Comparison of ENCODE assay signal across 9 mouse cellular contexts in genomic region chr2:59772261-59772683, GRCm38 (mm10).
A peak's percentile ranks its signal among the peaks of the same experiment; 100 is the strongest.
DNase-seq lines count a peak whose midpoint lies in the region; TF ChIP-seq lines count a peak whose summit lies in the region.
"Had no signal": no experiment of that assay in that cellular context is flagged by ENCODE, and none has a peak within 500 bp of the region (broad histone marks: within the 10 kb centered on the region; RNA-seq: fewer than 3 reads in every experiment).

No protein-coding gene starts in this region.

- TF ChIP-seq CTCF in cerebellum, adult 2 months (IDR thresholded peaks at IDR 0.05; ENCODE audit: borderline replicate concordance, insufficient read depth, low read depth, low read length): no peak

- TF ChIP-seq POLR2A in cerebellum, adult 2 months (IDR thresholded peaks at IDR 0.05; ENCODE audit: borderline replicate concordance, insufficient read depth, low read length): no peak

- H3K4me3 ChIP-seq in heart, embryonic 10.5 days: 0 out of 2 replicates have a peak overlapping the region, but pooled peaks have one; percentile 8
- no peak overlapping the region for H3K4me3 ChIP-seq in hindbrain, embryonic 10.5 days
- no peak overlapping the region for H3K4me3 ChIP-seq in midbrain, embryonic 10.5 days
- H3K4me3 ChIP-seq in cerebellum, adult 2 months (replicated peaks; ENCODE audit: insufficient read depth, low read depth, low read length): no peak overlapping the region

- H3K27ac ChIP-seq in heart, embryonic 10.5 days: peak overlapping the region; percentile 82
- H3K27ac ChIP-seq in hindbrain, embryonic 10.5 days: peak overlapping the region; percentile 73
- peak overlapping the region; percentile 7; the same call in 1 of the 2 replicates for H3K27ac ChIP-seq in midbrain, embryonic 10.5 days (replicated peaks)
- no peak overlapping the region for H3K27ac ChIP-seq in cerebellum, adult 2 months (ENCODE audit: insufficient read depth, low read length)

- peaks cover 59% of the 10 kb centered on the region for H3K4me1 ChIP-seq in heart, embryonic 10.5 days
- H3K4me1 ChIP-seq in hindbrain, embryonic 10.5 days (replicated peaks): peaks cover 36% of the 10 kb centered on the region
- peaks cover 41% of the 10 kb centered on the region for H3K4me1 ChIP-seq in midbrain, embryonic 10.5 days
- no peaks in the 10 kb centered on the region for H3K4me1 ChIP-seq in cerebellum, adult 2 months (ENCODE audit: control insufficient read depth, insufficient read depth, low read length)

- H3K36me3 ChIP-seq in heart, embryonic 10.5 days: peaks cover 28% of the 10 kb centered on the region
- no peaks in the 10 kb centered on the region for H3K36me3 ChIP-seq in hindbrain, embryonic 10.5 days
- H3K36me3 ChIP-seq in midbrain, embryonic 10.5 days: no peaks in the 10 kb centered on the region

- 44% methylated on average over 12 of the region's 12 CpGs for WGBS in heart, embryonic 10.5 days
- WGBS in hindbrain, embryonic 10.5 days: 43% methylated on average over 12 of the region's 12 CpGs
- 51% methylated on average over 12 of the region's 12 CpGs for WGBS in midbrain, embryonic 10.5 days
- 57% methylated on average over 12 of the region's 12 CpGs for WGBS in cerebellum, adult 2 months

- no peaks in the 10 kb centered on the region for H3K27me3 ChIP-seq in heart, embryonic 10.5 days (ENCODE audit: insufficient read depth, poor library complexity, severe bottlenecking)
- no peaks in the 10 kb centered on the region for H3K27me3 ChIP-seq in hindbrain, embryonic 10.5 days (ENCODE audit: insufficient read depth, poor library complexity, severe bottlenecking)
- H3K27me3 ChIP-seq in midbrain, embryonic 10.5 days (ENCODE audit: low read depth, poor library complexity, severe bottlenecking): no peaks in the 10 kb centered on the region
- no peaks in the 10 kb centered on the region for H3K27me3 ChIP-seq in cerebellum, adult 2 months (ENCODE audit: control insufficient read depth, insufficient read depth, low read length)

- DNase-seq in heart, embryonic 10.5 days (ENCODE audit: low spot score): no peak
- DNase-seq in heart, adult 18-20 months: no peak
- peak; percentile 24 for DNase-seq in brain, adult 2 months (ENCODE audit: low read depth, low spot score)
- peak; percentile 36 for DNase-seq in hindbrain, embryonic 10.5 days (ENCODE audit: low spot score)
- peak; percentile 25 for DNase-seq in midbrain, embryonic 10.5 days (ENCODE audit: low spot score)
- DNase-seq in urinary bladder, adult 2 months (ENCODE audit: low spot score): no peak
- no peak for DNase-seq in cerebellum, adult 2 months
- DNase-seq in spleen, adult 12 weeks (ENCODE audit: low spot score): no peak
- DNase-seq: thymus, postnatal 4 days had no signal

- no peaks in the 10 kb centered on the region for H3K9me3 ChIP-seq in heart, embryonic 10.5 days
- H3K9me3 ChIP-seq in hindbrain, embryonic 10.5 days: no peaks in the 10 kb centered on the region
- no peaks in the 10 kb centered on the region for H3K9me3 ChIP-seq in midbrain, embryonic 10.5 days (replicated peaks)

Comparison
In these comparisons a context has a peak if more than half of its experiments do, and no peak if none do; other contexts are left out.
1. DNase-seq: peak in brain, adult 2 months (single experiment), hindbrain, embryonic 10.5 days (single experiment) and midbrain, embryonic 10.5 days (single experiment); none in heart, embryonic 10.5 days (single experiment), heart, adult 18-20 months (0 of 2), urinary bladder, adult 2 months (single experiment), cerebellum, adult 2 months (0 of 2) and spleen, adult 12 weeks (single experiment).